Mouse (Mus musculus): ENCODE measurements around the gene C130074G19Rik. TPM values are rescaled to one million over a fixed set of nuclear protein-coding genes. Genes with fewer than 3 reads are reported as not detected.

The C130074G19Rik gene
- polyA plus RNA-seq (2014; fragmentation: Illumina TruSeq; extraction: RNeasy Lipid Tissue Mini Kit (QIAGEN cat#74804); ENCODE audit: low replicate concordance) = 32.7 TPM

GRCm38 (mm10) chr1:184882281-184883268, at the start of gene C130074G19Rik:
Gene C130074G19Rik (minus strand): TSS chr1:184883218.

GRCm38 (mm10) chr1:184846092-184846750, 36.8 kb downstream of the C130074G19Rik start, which contains the start of gene Marc2:
Gene Marc2 (minus strand): TSS chr1:184846451.

Other genes starting within 250 kb of the C130074G19Rik start
- not detected for gene Hlx, start 150.6 kb downstream of the C130074G19Rik start, polyA plus RNA-seq (2014; fragmentation: Illumina TruSeq; extraction: RNeasy Lipid Tissue Mini Kit (QIAGEN cat#74804); ENCODE audit: low replicate concordance)
- 3.6 TPM for gene Marc1, start 71.9 kb downstream of the C130074G19Rik start, polyA plus RNA-seq (2014; fragmentation: Illumina TruSeq; extraction: RNeasy Lipid Tissue Mini Kit (QIAGEN cat#74804); ENCODE audit: low replicate concordance)
- 495 TPM for gene Marc2, start 36.8 kb downstream of the C130074G19Rik start, polyA plus RNA-seq (2014; fragmentation: Illumina TruSeq; extraction: RNeasy Lipid Tissue Mini Kit (QIAGEN cat#74804); ENCODE audit: low replicate concordance)
- gene Mark1, start 116.4 kb upstream of the C130074G19Rik start, polyA plus RNA-seq (2014; fragmentation: Illumina TruSeq; extraction: RNeasy Lipid Tissue Mini Kit (QIAGEN cat#74804); ENCODE audit: low replicate concordance) = 4.3 TPM

Data from small intestine, adult 10 weeks (tissue).